Mouse (Mus musculus): Measurements from ENCODE around the gene Cobll1.

DNA sequence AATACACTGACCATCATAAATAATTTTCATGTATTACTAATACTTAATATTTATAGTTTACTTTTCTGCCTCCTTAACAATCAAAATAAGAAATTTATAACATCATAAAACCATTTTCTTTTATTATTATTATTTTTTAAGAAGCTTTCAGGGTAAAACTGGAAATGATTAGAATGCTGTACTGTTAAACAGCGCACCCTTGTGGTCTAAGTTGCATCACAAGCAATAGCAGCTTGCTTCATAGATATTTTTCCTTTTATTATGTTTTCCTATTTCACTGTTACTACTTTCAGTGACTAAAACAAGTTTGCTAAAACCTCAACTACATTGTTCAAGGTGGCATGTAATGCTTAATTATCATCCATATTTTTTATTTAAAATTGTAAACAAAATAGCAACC is 117.8 kb downstream of the Cobll1 start:
- no peak for TF ChIP-seq CTCF (IDR thresholded peaks at IDR 0.05; ENCODE audit: extremely low read depth, insufficient read depth, low read length)
- no peak for TF ChIP-seq POLR2A (IDR thresholded peaks at IDR 0.05; ENCODE audit: extremely low read depth, insufficient read depth, low read length)
